Mouse (Mus musculus) MEL (cell line): ENCODE measurements at regions not wholly inside any gene's neighbourhood (a gene's known extent, or its start where the extent isn't known, plus 50 kb on each side); places are given as distances from the start of the nearest gene placed in this dataset.

ENCODE experiments used
- EP300 ChIP-seq, 2 experiments: IDR thresholded peaks; 2 replicates each; pipeline ENCODE4 v1.6.1; 2011; ENCODE audit warnings: improper control_type of control experiment in 2 of 2, low read length in 2 of 2, low read depth in 1 of 2, mild to moderate bottlenecking in 1 of 2
- JUND ChIP-seq: IDR thresholded peaks from 2 replicates; pipeline ENCODE4 v1.6.1; 2011; ENCODE audit warnings: low read depth, mild to moderate bottlenecking, improper control_type of control experiment, low read length

DNA sequence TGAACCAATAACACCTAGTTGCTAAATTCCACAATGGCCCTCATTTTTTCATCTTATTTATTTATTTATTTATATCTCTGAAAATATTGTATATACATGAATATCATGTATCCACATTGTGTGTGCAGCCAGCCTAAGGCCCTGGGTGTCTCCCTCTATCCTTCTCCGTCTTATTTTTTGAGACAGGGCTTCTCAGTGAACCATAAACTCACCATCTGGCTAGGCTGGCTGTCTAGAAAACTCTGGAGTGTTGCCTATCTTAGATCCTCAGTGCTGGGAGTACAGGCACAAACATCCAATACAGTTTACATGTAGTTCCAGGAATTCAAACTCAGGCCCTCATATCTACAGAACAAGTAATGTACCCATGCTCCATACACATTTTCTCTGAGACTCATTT is 139.7 kb upstream of the Chrm2 start:
- TF ChIP-seq EP300 (IDR thresholded peaks at IDR 0.05; ENCODE audit: low read depth in 1 of 2, low read length in 2 of 2) (no peak), JUND (no peak)
